Mouse (Mus musculus) intestine, embryonic 16.5 days (tissue): Measurements from ENCODE around the gene Traf3ip2. TPM values are rescaled to one million over a fixed set of nuclear protein-coding genes. Genes with fewer than 3 reads are reported as not detected.

ENCODE experiments used
- ATAC-seq: fragments of 200-750 bp; cut with Nextera tagmentation; 2 replicates; pipeline ENCODE4 v1.8.0; 2017; ENCODE audit warnings: moderate TSS enrichment, moderate library complexity
- H3K27ac ChIP-seq: fragments of 300-500 bp; sonication (generic); 2 replicates; pipeline ENCODE4 v1.5.1; 2014; ENCODE audit warnings: mild to moderate bottlenecking, low read length
- H3K27me3 ChIP-seq: fragments of 300-500 bp; sonication (generic); replicated peaks from 2 replicates; pipeline ENCODE4 v1.6.1; 2014; ENCODE audit warnings: low read length, control low read depth, mixed read lengths; ENCODE audit not compliant: control insufficient read depth, insufficient read depth
- H3K36me3 ChIP-seq: fragments of 300-500 bp; sonication (generic); 2 replicates; pipeline ENCODE4 v1.6.1; 2014; ENCODE audit warnings: low read length, control low read depth; ENCODE audit not compliant: control insufficient read depth, insufficient read depth
- H3K4me1 ChIP-seq: fragments of 300-500 bp; sonication (generic); 2 replicates; pipeline ENCODE4 v1.6.1; 2014; ENCODE audit warnings: low read length, control low read depth, mixed read lengths; ENCODE audit not compliant: control insufficient read depth, insufficient read depth
- H3K4me2 ChIP-seq: fragments of 300-500 bp; sonication (generic); 2 replicates; pipeline ENCODE4 v1.6.1; 2014; ENCODE audit warnings: low read depth, low read length, control low read depth
- H3K4me3 ChIP-seq: fragments of 300-500 bp; sonication (generic); 2 replicates; pipeline ENCODE4 v1.5.1; 2014; ENCODE audit warnings: mild to moderate bottlenecking, low read length
- H3K9ac ChIP-seq: fragments of 300-500 bp; sonication (generic); 2 replicates; pipeline ENCODE4 v1.6.1; 2014; ENCODE audit warnings: low read depth, low read length
- H3K9me3 ChIP-seq: fragments of 300-500 bp; sonication (generic); 2 replicates; pipeline ENCODE4 v1.6.1; 2016; ENCODE audit warnings: low read length, control low read depth; ENCODE audit not compliant: control insufficient read depth
- WGBS: fragments of 180-500 bp; shearing (Covaris S2); extraction: QIAGEN DNeasy Blood & Tissue Kit; methylation state at CpG from one replicate; pipeline ENCODE4 v1.1.7; 2014; 5-methylcytosine and 5-hydroxymethylcytosine counted together
- polyA plus RNA-seq: library from polyadenylated mRNA; unstranded; fragments of >200 nt; fragmentation: Nextera tagmentation; extraction: Ambion mirVana; gene quantifications from 2 replicates; pipeline ENCODE4 v1.2.1, GENCODE M21; 2015

Traf3ip2 gene
- polyA plus RNA-seq, 1 experiment from 2014 or later: 28.0 TPM

DNA sequence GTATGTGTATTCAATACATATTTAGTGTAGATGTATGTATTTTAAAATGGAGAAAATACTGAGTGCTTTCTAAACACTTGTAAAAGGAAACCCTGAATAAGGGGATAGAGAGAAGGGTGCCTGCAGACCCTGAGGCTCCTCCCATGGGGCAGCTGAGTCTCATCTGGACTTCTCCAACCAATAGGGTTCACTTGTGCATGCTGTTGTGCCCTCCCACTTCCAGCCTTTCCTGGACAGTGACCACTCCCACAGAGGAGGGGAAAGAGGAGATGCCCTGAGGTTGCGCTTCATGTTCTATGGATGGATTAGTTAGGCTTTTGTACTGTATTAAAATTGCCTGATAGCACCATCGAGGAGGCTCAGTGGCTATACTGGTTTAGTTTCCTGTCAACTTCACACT is 30.3 kb upstream of the Traf3ip2 start:
- Histone ChIP-seq H3K4me1 (peaks cover 4% of the 10 kb centered on the region), H3K4me3 (no peak overlapping the region), H3K9ac (no peak overlapping the region), H3K9me3 (no peaks in the 10 kb centered on the region), H3K27me3 (no peaks in the 10 kb centered on the region), H3K4me2 (no peak overlapping the region), H3K36me3 (no peaks in the 10 kb centered on the region), H3K27ac (no peak overlapping the region)
- no peak; the same call in 1 of the 2 replicates for ATAC-seq
- 83% methylated on average over 2 of the region's 2 CpGs for WGBS

DNA sequence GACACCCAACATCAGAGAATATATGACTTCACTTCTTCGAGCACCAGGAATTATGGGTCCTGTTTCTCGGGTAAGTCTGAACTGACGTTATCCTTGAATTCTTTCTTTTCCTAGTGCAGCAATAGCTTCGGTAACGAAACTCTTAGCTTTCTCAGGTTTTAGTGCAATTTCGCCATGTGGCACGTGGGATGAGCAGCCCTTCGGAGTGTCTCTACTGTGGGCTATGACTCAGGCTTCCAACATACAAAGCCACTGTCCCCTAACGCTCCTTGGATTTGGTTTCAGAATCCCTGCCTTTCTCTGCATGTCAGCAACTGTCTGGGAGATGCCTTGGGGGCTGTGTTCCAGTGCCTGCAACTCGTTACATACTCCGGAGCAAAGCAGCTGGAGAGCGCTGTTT is 29.0 kb upstream of the Traf3ip2 start:
- no peak overlapping the region for H3K27ac ChIP-seq
- H3K27me3 ChIP-seq: no peaks in the 10 kb centered on the region
- whole genome bisulfite sequencing: 84% methylated on average over 12 of the region's 12 CpGs
- H3K4me2 ChIP-seq: no peak overlapping the region
- no peaks in the 10 kb centered on the region for H3K36me3 ChIP-seq
- H3K4me3 ChIP-seq: no peak overlapping the region
- no peak for ATAC-seq
- no peaks in the 10 kb centered on the region for H3K9me3 ChIP-seq
- peaks cover 13% of the 10 kb centered on the region for H3K4me1 ChIP-seq
- H3K9ac ChIP-seq: no peak overlapping the region

- no peak overlapping the region for H3K4me2 ChIP-seq
- peaks cover 13% of the 10 kb centered on the region for H3K4me1 ChIP-seq
- 42% methylated on average over 5 of the region's 5 CpGs for WGBS
- H3K36me3 ChIP-seq: no peaks in the 10 kb centered on the region
- H3K27me3 ChIP-seq: no peaks in the 10 kb centered on the region
- no peak overlapping the region for H3K4me3 ChIP-seq
- H3K9ac ChIP-seq: no peak overlapping the region
- 0 out of 2 replicates have a peak, but pooled peaks have one; percentile 31 for ATAC-seq
- H3K9me3 ChIP-seq: no peaks in the 10 kb centered on the region
- H3K27ac ChIP-seq: no peak overlapping the region; the same call in 1 of the 2 replicates
Observed at GRCm38 (mm10) chr10:39587290-39587925, 25.3 kb upstream of the Traf3ip2 start.

GRCm38 (mm10) chr10:39587973-39588746 is 24.6 kb upstream of the Traf3ip2 start:
- no peak overlapping the region for H3K4me3 ChIP-seq
- no peak overlapping the region for H3K9ac ChIP-seq
- 56% methylated on average over 8 of the region's 8 CpGs for WGBS
- H3K36me3 ChIP-seq: no peaks in the 10 kb centered on the region
- H3K4me2 ChIP-seq: no peak overlapping the region
- H3K27ac ChIP-seq: no peak overlapping the region
- no peaks in the 10 kb centered on the region for H3K27me3 ChIP-seq
- no peaks in the 10 kb centered on the region for H3K9me3 ChIP-seq
- peaks cover 13% of the 10 kb centered on the region for H3K4me1 ChIP-seq
- no peak for ATAC-seq

DNA sequence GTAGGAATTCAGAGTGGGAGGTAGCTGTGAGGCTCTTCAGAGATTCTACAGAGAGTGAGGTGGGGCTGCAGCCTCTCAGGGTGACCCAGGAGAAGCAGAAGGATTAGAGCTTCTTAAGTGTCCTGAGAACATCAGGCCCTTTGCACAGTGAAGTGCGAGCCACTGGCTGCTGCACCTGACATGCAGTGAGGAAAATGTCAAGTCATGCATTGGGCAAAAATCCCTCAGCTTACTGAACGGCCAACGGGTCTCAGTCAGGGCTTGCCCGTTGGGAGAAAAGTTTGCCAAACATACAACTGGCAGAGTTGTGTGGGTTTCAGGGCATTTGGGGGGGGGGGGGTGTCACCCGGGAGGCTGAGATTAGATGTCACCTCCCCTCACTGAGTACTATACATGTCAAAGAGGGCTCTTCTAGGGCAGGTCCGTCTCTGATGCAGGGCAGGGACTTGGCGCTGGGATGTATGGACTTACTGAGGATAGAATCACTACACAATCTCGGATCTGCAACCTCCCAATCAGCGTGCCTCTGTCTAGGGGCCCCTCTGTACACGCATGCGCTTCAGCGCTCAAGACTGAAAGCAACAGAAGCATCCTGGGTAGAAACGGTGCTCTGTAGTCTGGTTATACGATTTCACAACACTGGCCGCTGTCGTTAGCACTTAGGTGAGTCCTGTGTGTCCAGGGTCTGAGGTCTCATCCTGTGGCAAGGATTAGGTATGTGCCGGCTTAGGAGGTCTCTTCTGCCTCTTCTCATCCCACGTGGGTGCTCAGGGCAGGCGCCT is 22.8 kb upstream of the Traf3ip2 start:
- H3K27me3 ChIP-seq: no peaks in the 10 kb centered on the region
- no peaks in the 10 kb centered on the region; the same call in 1 of the 2 replicates for H3K36me3 ChIP-seq
- H3K9me3 ChIP-seq: peaks cover 9% of the 10 kb centered on the region; the same call in 1 of the 2 replicates
- no peak overlapping the region for H3K27ac ChIP-seq
- H3K4me3 ChIP-seq: no peak overlapping the region
- ATAC-seq: no peak
- H3K4me2 ChIP-seq: no peak overlapping the region
- 78% methylated on average over 19 of the region's 19 CpGs for WGBS
- no peak overlapping the region for H3K9ac ChIP-seq
- H3K4me1 ChIP-seq: peaks cover 13% of the 10 kb centered on the region

GRCm38 (mm10) chr10:39590629-39591028 is 22.1 kb upstream of the Traf3ip2 start:
- WGBS: 90% methylated on average over 10 of the region's 10 CpGs
- H3K9ac ChIP-seq: no peak overlapping the region
- H3K36me3 ChIP-seq: no peaks in the 10 kb centered on the region; the same call in 1 of the 2 replicates

GRCm38 (mm10) chr10:39592501-39592900 is 20.2 kb upstream of the Traf3ip2 start:
- Histone ChIP-seq H3K9ac (no peak overlapping the region), H3K27ac (no peak overlapping the region), H3K9me3 (peaks cover 9% of the 10 kb centered on the region; the same call in 1 of the 2 replicates), H3K27me3 (no peaks in the 10 kb centered on the region), H3K4me2 (no peak overlapping the region), H3K4me1 (peaks cover 13% of the 10 kb centered on the region), H3K36me3 (no peaks in the 10 kb centered on the region; the same call in 1 of the 2 replicates), H3K4me3 (no peak overlapping the region)
- no peak for ATAC-seq
- 88% methylated on average over 4 of the region's 4 CpGs for WGBS

More at GRCm38 (mm10) chr10:39590629-39591028, 22.1 kb upstream of the Traf3ip2 start:
- no peak for ATAC-seq
- Histone ChIP-seq H3K4me2 (no peak overlapping the region), H3K27me3 (no peaks in the 10 kb centered on the region), H3K4me3 (no peak overlapping the region), H3K4me1 (peaks cover 13% of the 10 kb centered on the region), H3K27ac (no peak overlapping the region), H3K9me3 (peaks cover 9% of the 10 kb centered on the region; the same call in 1 of the 2 replicates)

DNA sequence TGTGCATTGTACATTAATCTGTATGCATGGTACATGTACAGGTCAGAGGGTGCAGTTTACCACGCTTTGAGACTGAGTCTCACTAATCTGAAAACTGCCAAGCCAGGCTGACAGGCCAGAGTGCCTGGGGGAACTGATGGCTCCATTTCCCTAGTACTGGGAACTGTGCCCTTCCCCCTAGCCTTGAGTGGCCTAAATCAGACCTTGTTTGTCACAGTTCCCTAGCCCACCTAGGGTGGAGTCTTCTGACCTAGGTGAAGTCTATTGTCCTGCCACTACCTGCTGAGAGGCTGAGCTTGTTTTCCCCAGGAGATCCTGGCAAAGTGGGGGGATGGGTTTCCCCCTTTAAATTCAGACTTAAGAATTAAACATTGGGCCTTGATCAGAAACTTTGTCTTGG is 18.0 kb upstream of the Traf3ip2 start:
- 73% methylated on average over 1 of the region's 1 CpGs for WGBS
- H3K27ac ChIP-seq: peak overlapping the region; percentile 87; the same call in 1 of the 2 replicates

GRCm38 (mm10) chr10:39595862-39596261 is 16.9 kb upstream of the Traf3ip2 start:
- Histone ChIP-seq H3K9ac (no peak overlapping the region), H3K4me2 (no peak overlapping the region), H3K27me3 (no peaks in the 10 kb centered on the region), H3K4me3 (no peak overlapping the region), H3K9me3 (peaks cover 9% of the 10 kb centered on the region; the same call in 1 of the 2 replicates), H3K4me1 (peaks cover 6% of the 10 kb centered on the region), H3K36me3 (no peaks in the 10 kb centered on the region; the same call in 1 of the 2 replicates), H3K27ac (peak overlapping the region; percentile 87)
- WGBS: 43% methylated on average over 3 of the region's 3 CpGs
- ATAC-seq: peak; percentile 56; the same call in 1 of the 2 replicates

More for the DNA sequence above, 18.0 kb upstream of the Traf3ip2 start:
- no peak overlapping the region for H3K4me3 ChIP-seq
- H3K9ac ChIP-seq: no peak overlapping the region
- peaks cover 9% of the 10 kb centered on the region; the same call in 1 of the 2 replicates for H3K9me3 ChIP-seq
- ATAC-seq: no peak
- no peaks in the 10 kb centered on the region; the same call in 1 of the 2 replicates for H3K36me3 ChIP-seq
- H3K4me2 ChIP-seq: no peak overlapping the region
- peaks cover 6% of the 10 kb centered on the region for H3K4me1 ChIP-seq
- H3K27me3 ChIP-seq: no peaks in the 10 kb centered on the region
